Mouse (Mus musculus) erythroblast, embryonic 14.5 days (primary cell): ENCODE measurements around the gene Smg8.

Experiments used
- GATA1 ChIP-seq: IDR thresholded peaks from 2 replicates; pipeline ENCODE4 v1.6.1; 2012; ENCODE audit warnings: low read length, inconsistent platforms, mixed read lengths
- TAL1 ChIP-seq: IDR thresholded peaks from 3 replicates; pipeline ENCODE4 v1.6.1; 2012; ENCODE audit warnings: low read length, inconsistent platforms, mixed read lengths

GRCm38 (mm10) chr11:87046968-87047367 is 39.6 kb downstream of the Smg8 start:
- TF ChIP-seq TAL1 (peak; percentile 60), GATA1 (no peak)
